Mouse (Mus musculus): ENCODE results near the gene 9230104L09Rik. TPM values are rescaled to one million over a fixed set of nuclear protein-coding genes. Genes with fewer than 3 reads are reported as not detected.

Gene 9230104L09Rik
- polyA plus RNA-seq, 1 experiment from 2014 or later = not detected

Other genes with a start within 250 kb of the 9230104L09Rik start
- 64.2 and 70.5 TPM in 2 replicates for gene Nxt1, start 192.4 kb downstream of the 9230104L09Rik start, polyA plus RNA-seq (2015; fragmentation: Nextera tagmentation; extraction: Ambion mirVana)
- 7.3 and 9.2 TPM in 2 replicates for gene Gzf1, start 184.0 kb downstream of the 9230104L09Rik start, polyA plus RNA-seq (2015; fragmentation: Nextera tagmentation; extraction: Ambion mirVana)
- 0.36 and 0.39 TPM in 2 replicates for gene Napb, start 132.6 kb downstream of the 9230104L09Rik start, polyA plus RNA-seq (2015; fragmentation: Nextera tagmentation; extraction: Ambion mirVana)
- gene Cstl1, start 114.7 kb downstream of the 9230104L09Rik start, polyA plus RNA-seq (2015; fragmentation: Nextera tagmentation; extraction: Ambion mirVana) = not detected in 2 replicates
- not detected in 2 replicates for gene Cst11, start 93.5 kb downstream of the 9230104L09Rik start, polyA plus RNA-seq (2015; fragmentation: Nextera tagmentation; extraction: Ambion mirVana)
- not detected in 2 replicates for gene 8030411F24Rik, start 83.0 kb downstream of the 9230104L09Rik start, polyA plus RNA-seq (2015; fragmentation: Nextera tagmentation; extraction: Ambion mirVana)
- not detected in 2 replicates for gene Cst12, start 75.7 kb downstream of the 9230104L09Rik start, polyA plus RNA-seq (2015; fragmentation: Nextera tagmentation; extraction: Ambion mirVana)
- gene Cst8, start 66.3 kb downstream of the 9230104L09Rik start, polyA plus RNA-seq (2015; fragmentation: Nextera tagmentation; extraction: Ambion mirVana) = not detected in 2 replicates
- gene Cst13, start 45.0 kb downstream of the 9230104L09Rik start, polyA plus RNA-seq (2015; fragmentation: Nextera tagmentation; extraction: Ambion mirVana) = not detected in 2 replicates
- gene Cst9, start 29.9 kb downstream of the 9230104L09Rik start, polyA plus RNA-seq (2015; fragmentation: Nextera tagmentation; extraction: Ambion mirVana) = 0.28 and 0.40 TPM in 2 replicates
- 128 and 144 TPM in 2 replicates for gene Cst3, start 10.7 kb upstream of the 9230104L09Rik start, polyA plus RNA-seq (2015; fragmentation: Nextera tagmentation; extraction: Ambion mirVana)
- not detected in 2 replicates for gene Gm1330, start 138.2 kb upstream of the 9230104L09Rik start, polyA plus RNA-seq (2015; fragmentation: Nextera tagmentation; extraction: Ambion mirVana)
- not detected in 2 replicates for gene Gm10750, start 152.2 kb upstream of the 9230104L09Rik start, polyA plus RNA-seq (2015; fragmentation: Nextera tagmentation; extraction: Ambion mirVana)

Measured in liver, embryonic 13.5 days (tissue).